Mouse (Mus musculus) forebrain, embryonic 15.5 days (tissue): Measurements from ENCODE around the gene AW011738. TPM values are rescaled to one million over a fixed set of nuclear protein-coding genes. Genes with fewer than 3 reads are reported as not detected.

Experiments used
- ATAC-seq: fragments of 200-750 bp; cut with Nextera tagmentation; replicated peaks from 2 replicates; pipeline ENCODE4 v1.8.0; 2017; ENCODE audit warnings: mild to moderate bottlenecking, moderate TSS enrichment, moderate library complexity
- H3K27ac ChIP-seq: fragments of 300-500 bp; sonication (generic); replicated peaks from 2 replicates; pipeline ENCODE4 v1.5.1; 2015; ENCODE audit warnings: mild to moderate bottlenecking, inconsistent platforms
- H3K27me3 ChIP-seq: fragments of 300-500 bp; sonication (generic); 2 replicates; pipeline ENCODE4 v1.6.1; 2015; ENCODE audit warnings: inconsistent platforms
- H3K36me3 ChIP-seq: fragments of 300-500 bp; sonication (generic); 2 replicates; pipeline ENCODE4 v1.6.1; 2015; ENCODE audit warnings: mild to moderate bottlenecking, inconsistent platforms
- H3K4me1 ChIP-seq: fragments of 300-500 bp; sonication (generic); 2 replicates; pipeline ENCODE4 v1.6.1; 2015; ENCODE audit warnings: inconsistent platforms
- H3K4me2 ChIP-seq: fragments of 300-500 bp; sonication (generic); replicated peaks from 2 replicates; pipeline ENCODE4 v1.6.1; 2015; ENCODE audit warnings: mild to moderate bottlenecking, inconsistent platforms
- H3K4me3 ChIP-seq: fragments of 300-500 bp; sonication (generic); 2 replicates; pipeline ENCODE4 v1.5.1; 2015; ENCODE audit warnings: mild to moderate bottlenecking, inconsistent platforms
- H3K9ac ChIP-seq: fragments of 300-500 bp; sonication (generic); replicated peaks from 2 replicates; pipeline ENCODE4 v1.6.1; 2015; ENCODE audit warnings: mild to moderate bottlenecking, inconsistent platforms
- H3K9me3 ChIP-seq: fragments of 300-500 bp; sonication (generic); 2 replicates; pipeline ENCODE4 v1.6.1; 2016; ENCODE audit warnings: inconsistent platforms
- WGBS: fragments of 180-500 bp; shearing (Covaris S2); methylation state at CpG from one replicate; pipeline ENCODE4 v1.1.7; 2015; ENCODE audit warnings: mixed read lengths; 5-methylcytosine and 5-hydroxymethylcytosine counted together
- polyA plus RNA-seq: library from polyadenylated mRNA; unstranded; fragments of >200 nt; fragmentation: Nextera tagmentation; extraction: Ambion mirVana; gene quantifications from 2 replicates; pipeline ENCODE4 v1.2.1, GENCODE M21; 2015

Gene AW011738
- 4.2 and 4.3 TPM in 2 replicates for polyA plus RNA-seq

DNA sequence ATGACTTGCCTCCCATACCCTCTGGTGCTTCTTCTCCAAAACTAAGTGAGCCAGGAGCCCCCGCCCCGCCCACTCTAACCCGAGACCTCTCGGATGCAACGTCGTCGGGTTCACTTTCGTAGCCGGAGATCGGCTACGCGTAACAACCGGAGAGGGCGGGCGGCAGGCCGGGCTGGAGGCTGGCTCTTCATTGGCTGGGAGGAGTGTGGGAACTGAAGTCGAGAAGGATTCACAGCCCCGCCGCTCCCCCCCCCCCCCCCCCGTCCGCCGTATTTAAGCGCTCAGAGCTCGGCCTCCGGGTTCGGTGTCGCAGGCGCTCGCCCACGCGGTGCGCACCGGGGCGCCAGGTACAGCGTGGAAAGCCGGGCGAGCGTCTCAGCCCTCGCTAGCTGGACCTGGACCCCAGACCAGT is at the start of gene AW011738:
AW011738 (plus strand) TSS at position 304 of the 412 bp plus-strand sequence.
- Histone ChIP-seq H3K9ac (peak within 1 kb of the TSS; percentile 56), H3K9me3 (no peaks in the 10 kb centered on the region), H3K4me3 (peak within 1 kb of the TSS; percentile 54), H3K27me3 (no peaks in the 10 kb centered on the region; the same call in 1 of the 2 replicates), H3K27ac (peak within 1 kb of the TSS; percentile 53), H3K36me3 (no peaks in the 10 kb centered on the region), H3K4me1 (peaks cover 27% of the 10 kb centered on the region), H3K4me2 (peak within 1 kb of the TSS; percentile 93)
- peak; percentile 71 for ATAC-seq
- under 1% methylated on average over 37 of the region's 39 CpGs for WGBS

- no peak overlapping the region for H3K27ac ChIP-seq
- no peak for ATAC-seq
- no peak overlapping the region for H3K9ac ChIP-seq
- WGBS, result 96% methylated on average over 3 of the region's 3 CpGs
- H3K4me3 ChIP-seq, result no peak overlapping the region
- no peaks in the 10 kb centered on the region for H3K36me3 ChIP-seq
- no peaks in the 10 kb centered on the region for H3K27me3 ChIP-seq
- H3K4me1 ChIP-seq, result no peaks in the 10 kb centered on the region
- 0 out of 2 replicates have a peak, but pooled peaks cover 5% of the 10 kb centered on the region for H3K9me3 ChIP-seq
- H3K4me2 ChIP-seq, result no peak overlapping the region
These were observed 48.3 kb upstream of the AW011738 start for GRCm38 (mm10) chr4:156154771-156155170.

DNA sequence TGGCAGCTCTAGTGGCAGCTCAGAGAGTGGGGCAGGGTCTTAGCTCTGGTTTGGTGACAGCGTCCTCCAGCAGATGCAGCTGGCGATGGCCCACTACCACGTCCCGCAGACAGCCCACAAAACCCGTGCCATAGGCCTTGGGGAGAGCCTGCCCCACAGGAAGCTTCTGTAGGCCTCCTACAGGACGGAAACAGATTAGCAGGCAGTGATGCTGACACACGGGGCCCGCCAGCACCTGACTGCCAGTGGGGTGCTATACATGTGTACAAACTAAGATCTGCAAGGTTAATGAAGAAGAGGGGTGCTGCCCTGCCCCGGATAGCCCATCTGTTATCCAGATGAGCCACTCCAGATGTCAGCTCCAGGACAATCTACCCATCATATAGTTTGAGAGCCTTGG is 36.6 kb upstream of the AW011738 start:
- Histone ChIP-seq H3K4me2 (no peak overlapping the region), H3K4me3 (no peak overlapping the region), H3K4me1 (no peaks in the 10 kb centered on the region), H3K36me3 (peaks cover 91% of the 10 kb centered on the region), H3K27ac (no peak overlapping the region), H3K9ac (no peak overlapping the region), H3K9me3 (no peaks in the 10 kb centered on the region), H3K27me3 (no peaks in the 10 kb centered on the region)
- 85% methylated on average over 9 of the region's 9 CpGs for WGBS
- no peak for ATAC-seq

DNA sequence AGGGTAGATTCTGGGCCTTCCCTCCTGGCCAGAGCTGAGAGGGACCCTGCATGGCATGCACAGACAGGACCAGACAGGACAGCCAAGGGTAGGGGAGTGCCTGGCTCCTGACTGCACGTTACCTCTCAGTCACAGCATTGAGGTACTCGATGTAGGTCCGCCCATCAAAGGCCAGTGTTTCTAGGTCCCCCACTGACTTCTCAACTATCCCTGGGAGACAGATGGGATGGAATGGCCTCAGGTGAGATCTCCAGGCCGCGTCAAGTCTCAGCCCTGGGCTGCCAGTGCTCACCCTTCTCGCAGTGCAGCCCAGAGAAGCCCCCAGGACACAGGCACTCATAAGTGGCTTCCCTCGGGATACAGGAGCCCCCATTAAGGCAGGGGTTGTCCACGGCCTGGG is 34.5 kb upstream of the AW011738 start:
- H3K27ac ChIP-seq, result no peak overlapping the region
- H3K9ac ChIP-seq, result no peak overlapping the region
- no peaks in the 10 kb centered on the region for H3K4me1 ChIP-seq
- H3K4me2 ChIP-seq, result no peak overlapping the region
- H3K27me3 ChIP-seq, result no peaks in the 10 kb centered on the region
- WGBS, result 94% methylated on average over 8 of the region's 8 CpGs
- ATAC-seq, result peak; percentile 43; the same call in 1 of the 2 replicates
- H3K4me3 ChIP-seq, result no peak overlapping the region
- peaks cover 97% of the 10 kb centered on the region for H3K36me3 ChIP-seq
- H3K9me3 ChIP-seq, result no peaks in the 10 kb centered on the region

DNA sequence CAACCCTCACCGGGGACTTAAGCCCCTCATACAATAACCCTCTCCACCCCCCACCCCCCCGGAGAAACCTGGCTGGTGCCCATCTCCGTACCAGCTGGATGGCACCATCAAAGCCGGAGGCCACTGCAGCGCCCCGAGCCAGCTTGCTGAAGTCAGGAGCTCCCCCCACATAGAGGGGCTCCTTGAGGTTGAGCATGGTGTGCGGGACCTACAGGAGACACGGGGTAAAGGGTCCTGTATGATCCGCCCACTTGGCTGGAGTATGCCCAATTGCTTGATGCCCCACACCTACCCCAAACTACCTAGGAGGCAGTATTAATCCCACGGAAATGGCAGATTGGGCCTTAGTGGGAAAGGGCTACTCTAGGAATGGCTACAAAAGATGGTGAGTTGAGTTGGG is 34.0 kb upstream of the AW011738 start:
- no peaks in the 10 kb centered on the region for H3K4me1 ChIP-seq
- H3K4me3 ChIP-seq, result no peak overlapping the region
- no peak overlapping the region for H3K27ac ChIP-seq
- 93% methylated on average over 10 of the region's 10 CpGs for WGBS
- no peak overlapping the region for H3K9ac ChIP-seq
- H3K4me2 ChIP-seq, result no peak overlapping the region
- H3K27me3 ChIP-seq, result no peaks in the 10 kb centered on the region
- no peaks in the 10 kb centered on the region for H3K9me3 ChIP-seq
- ATAC-seq, result no peak
- peaks cover 97% of the 10 kb centered on the region for H3K36me3 ChIP-seq

DNA sequence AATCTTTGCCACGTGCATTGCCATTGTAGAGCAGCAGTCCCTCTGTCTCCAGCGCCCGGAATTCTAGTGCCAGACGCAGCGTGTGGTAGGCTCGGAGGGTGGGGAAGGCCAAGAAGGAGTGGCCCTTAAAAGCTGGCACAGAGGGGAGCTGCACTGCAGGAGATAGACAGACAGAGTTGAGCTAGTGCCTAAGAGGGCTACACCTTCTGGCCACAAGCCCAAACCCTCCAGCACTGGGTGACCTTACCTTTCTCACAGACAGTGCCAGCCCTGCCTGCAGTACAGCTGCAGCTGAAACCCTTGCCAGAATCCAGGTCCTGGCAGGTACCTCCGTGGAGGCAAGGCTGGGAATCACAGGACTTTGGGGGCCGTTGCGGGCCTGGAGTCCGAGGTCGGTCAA is 31.3 kb upstream of the AW011738 start:
- Histone ChIP-seq H3K4me1 (no peaks in the 10 kb centered on the region), H3K9ac (no peak overlapping the region), H3K27ac (no peak overlapping the region), H3K9me3 (no peaks in the 10 kb centered on the region), H3K4me2 (no peak overlapping the region), H3K4me3 (no peak overlapping the region), H3K36me3 (peaks cover 98% of the 10 kb centered on the region), H3K27me3 (no peaks in the 10 kb centered on the region)
- 95% methylated on average over 11 of the region's 11 CpGs for WGBS
- no peak for ATAC-seq

- WGBS, result 92% methylated on average over 9 of the region's 9 CpGs
- ATAC-seq, result no peak
These were observed 25.5 kb upstream of the AW011738 start for GRCm38 (mm10) chr4:156177630-156178029.

GRCm38 (mm10) chr4:156183747-156184146 is 19.4 kb upstream of the AW011738 start:
- H3K4me3 ChIP-seq, result peak overlapping the region; percentile 56
- no peak overlapping the region for H3K27ac ChIP-seq
- H3K27me3 ChIP-seq, result no peaks in the 10 kb centered on the region
- H3K9ac ChIP-seq, result peak overlapping the region; percentile 40
- no peaks in the 10 kb centered on the region for H3K9me3 ChIP-seq
- peaks cover 91% of the 10 kb centered on the region for H3K4me1 ChIP-seq
- peak overlapping the region; percentile 77 for H3K4me2 ChIP-seq
- 89% methylated on average over 5 of the region's 5 CpGs for WGBS
- peaks cover 12% of the 10 kb centered on the region for H3K36me3 ChIP-seq
- ATAC-seq, result no peak

More at GRCm38 (mm10) chr4:156177630-156178029, 25.5 kb upstream of the AW011738 start:
- Histone ChIP-seq H3K9me3 (no peaks in the 10 kb centered on the region), H3K36me3 (peaks cover 69% of the 10 kb centered on the region), H3K27me3 (no peaks in the 10 kb centered on the region), H3K4me1 (peaks cover 31% of the 10 kb centered on the region), H3K9ac (no peak overlapping the region), H3K27ac (no peak overlapping the region), H3K4me2 (no peak overlapping the region), H3K4me3 (no peak overlapping the region)

DNA sequence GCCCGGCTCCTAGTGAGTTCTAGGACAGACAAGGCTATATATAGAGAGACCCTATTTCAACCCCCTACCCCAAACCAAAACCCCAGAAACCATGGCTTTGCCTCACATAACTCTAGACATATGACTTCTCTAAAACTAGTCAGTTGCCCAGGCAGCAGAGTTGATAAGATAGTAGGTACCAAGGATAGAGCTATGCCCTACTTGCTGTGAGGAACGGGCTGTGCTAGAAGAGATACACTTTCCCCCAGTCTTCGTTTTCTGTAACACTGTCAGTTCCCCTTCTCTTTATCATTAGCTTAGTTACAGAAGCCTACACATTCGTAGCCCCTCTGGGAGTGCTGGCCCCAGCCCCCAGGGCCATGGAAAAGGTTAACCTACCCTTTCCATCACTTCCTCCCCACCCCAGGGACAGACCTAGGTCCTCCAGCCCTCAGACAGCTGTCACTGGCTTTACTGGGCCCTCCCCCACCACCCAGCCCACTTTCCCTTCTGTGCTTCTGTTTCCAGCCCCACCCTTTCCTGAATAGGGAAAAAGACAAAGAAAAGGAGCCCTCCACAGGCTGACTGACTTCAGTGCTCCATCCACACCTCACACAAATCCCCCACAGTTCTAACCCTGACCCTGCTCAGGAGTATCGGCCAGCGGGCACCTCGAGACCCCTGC is 18.7 kb upstream of the AW011738 start:
- Histone ChIP-seq H3K36me3 (peaks cover 5% of the 10 kb centered on the region; the same call in 1 of the 2 replicates), H3K9me3 (no peaks in the 10 kb centered on the region), H3K4me1 (peaks cover 98% of the 10 kb centered on the region), H3K4me2 (peak overlapping the region; percentile 77), H3K27me3 (no peaks in the 10 kb centered on the region), H3K4me3 (peak overlapping the region; percentile 56), H3K27ac (peak overlapping the region; percentile 94), H3K9ac (peak overlapping the region; percentile 85)
- WGBS, result 79% methylated on average over 7 of the region's 7 CpGs
- ATAC-seq, result no peak; the same call in 1 of the 2 replicates

GRCm38 (mm10) chr4:156185456-156185949 is 17.6 kb upstream of the AW011738 start:
- peak overlapping the region; percentile 94 for H3K27ac ChIP-seq
- no peaks in the 10 kb centered on the region for H3K9me3 ChIP-seq
- peak overlapping the region; percentile 56 for H3K4me3 ChIP-seq
- 44% methylated on average over 13 of the region's 13 CpGs for WGBS
- H3K36me3 ChIP-seq, result peaks cover 3% of the 10 kb centered on the region
- no peaks in the 10 kb centered on the region for H3K27me3 ChIP-seq
- ATAC-seq, result peak; percentile 30; the same call in 1 of the 2 replicates
- peaks cover 97% of the 10 kb centered on the region for H3K4me1 ChIP-seq
- H3K9ac ChIP-seq, result peak overlapping the region; percentile 85
- peak overlapping the region; percentile 77 for H3K4me2 ChIP-seq

DNA sequence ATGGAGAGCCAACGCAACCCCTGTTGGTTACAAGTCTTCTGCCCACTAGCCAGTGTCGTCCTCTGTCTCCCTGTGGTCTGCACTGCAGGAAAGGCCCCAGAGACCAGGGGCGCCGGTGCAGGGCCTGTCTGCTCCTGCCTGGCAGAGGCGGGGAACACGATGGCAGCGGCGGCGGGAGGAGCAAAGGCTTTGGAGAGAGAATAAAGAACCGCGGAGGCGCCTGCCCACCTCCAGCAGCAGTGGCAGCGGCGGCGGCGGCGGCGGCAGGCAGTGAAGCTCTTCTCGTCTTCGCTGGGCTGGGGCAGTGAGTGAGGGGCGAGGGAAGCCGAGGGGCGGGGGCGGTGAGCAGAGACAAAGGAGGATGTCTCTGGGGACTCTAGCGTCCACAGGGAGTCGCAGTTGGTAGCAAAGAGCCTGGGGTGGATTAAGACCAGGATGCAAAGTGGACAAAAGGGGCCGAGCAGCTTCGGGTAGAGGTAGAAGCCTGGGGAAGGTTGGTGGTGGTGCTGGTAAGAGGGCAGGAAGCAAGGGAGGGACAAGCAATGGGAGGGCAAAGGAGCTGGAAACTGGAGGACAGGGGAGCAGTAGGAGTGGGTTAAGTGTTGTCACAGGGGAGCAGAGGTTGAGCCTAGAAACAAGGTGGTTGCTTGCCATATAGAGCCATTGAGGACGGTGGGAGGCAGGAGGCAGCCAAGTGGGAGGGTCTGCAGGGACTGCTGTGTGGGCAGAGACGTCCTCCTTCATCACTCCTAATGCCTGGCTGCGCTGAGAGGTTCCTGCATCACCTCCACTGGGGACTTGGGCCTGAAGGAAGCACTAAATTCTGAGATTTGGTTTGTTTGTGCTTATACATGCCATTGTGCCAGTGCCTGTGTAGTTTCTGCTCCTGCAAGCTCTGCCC is 16.9 kb upstream of the AW011738 start:
- H3K4me1 ChIP-seq, result peaks cover 96% of the 10 kb centered on the region
- peaks cover 6% of the 10 kb centered on the region for H3K36me3 ChIP-seq
- H3K9ac ChIP-seq, result peak overlapping the region; percentile 85
- H3K4me3 ChIP-seq, result peak overlapping the region; percentile 56
- H3K9me3 ChIP-seq, result no peaks in the 10 kb centered on the region
- 2% methylated on average over 31 of the region's 31 CpGs for WGBS
- H3K27ac ChIP-seq, result peak overlapping the region; percentile 94
- peak overlapping the region; percentile 77 for H3K4me2 ChIP-seq
- peak; percentile 57 for ATAC-seq
- H3K27me3 ChIP-seq, result no peaks in the 10 kb centered on the region
